Mouse (Mus musculus): ENCODE results near the gene Med22.
A peak's percentile ranks its signal among the peaks of the same experiment; 100 is the strongest.
"Not testable (repeated sequence)": the region's sequence is repeated elsewhere in the genome, so short reads cannot be mapped to it uniquely, and the experiment has no call there.

Gene Med22

GRCm38 (mm10) chr2:26915927-26916728 lies 5.7 kb upstream of the Med22 start, which contains the start of the genes Surf2 and Surf1:
Gene Surf2 (plus strand): TSS chr2:26916367.
Gene Surf1 (minus strand): TSS chr2:26916530.
- DNase-seq, result peak; percentile 85

- no peak for DNase-seq
Observed at GRCm38 (mm10) chr2:26914148-26914941, 3.9 kb upstream of the Med22 start.

- DNase-seq, result no peak
Observed at GRCm38 (mm10) chr2:26913416-26914147, 3.1 kb upstream of the Med22 start.

- no peak for DNase-seq
Observed at GRCm38 (mm10) chr2:26912253-26912770, 1.8 kb upstream of the Med22 start.

- DNase-seq, result no peak
Observed at GRCm38 (mm10) chr2:26910994-26911765, 703 bp upstream of the Med22 start.

- no peak for DNase-seq
Observed at GRCm38 (mm10) chr2:26909387-26909784, 1.1 kb downstream of the Med22 start.

- DNase-seq, result peak; percentile 15
Observed at GRCm38 (mm10) chr2:26908710-26909386, 1.6 kb downstream of the Med22 start.

GRCm38 (mm10) chr2:26907109-26907508 lies 3.4 kb downstream of the Med22 start:
- peak; percentile 67 for DNase-seq

GRCm38 (mm10) chr2:26906431-26906830 lies 4.0 kb downstream of the Med22 start:
- no peak for DNase-seq

- DNase-seq, result no peak
Observed at GRCm38 (mm10) chr2:26905936-26906335, 4.5 kb downstream of the Med22 start.

- no peak for DNase-seq
Observed at GRCm38 (mm10) chr2:26903311-26903710, 7.2 kb downstream of the Med22 start.

GRCm38 (mm10) chr2:26902467-26903220 lies 7.8 kb downstream of the Med22 start, which contains the start of gene Surf6:
Gene Surf6 (minus strand): TSS chr2:26902879.
- DNase-seq, result peak; percentile 98

- DNase-seq, result peak; percentile 24
Observed at GRCm38 (mm10) chr2:26901834-26902400, 8.6 kb downstream of the Med22 start.

GRCm38 (mm10) chr2:26900731-26901130 lies 9.7 kb downstream of the Med22 start:
- no peak for DNase-seq

- no peak for DNase-seq
Observed at GRCm38 (mm10) chr2:26895898-26896297, 14.6 kb downstream of the Med22 start.

GRCm38 (mm10) chr2:26886170-26886569 lies 24.3 kb downstream of the Med22 start:
- DNase-seq, result not testable (repeated sequence)

- DNase-seq, result peak; percentile 21
Observed at GRCm38 (mm10) chr2:26885541-26885940, 24.9 kb downstream of the Med22 start.

GRCm38 (mm10) chr2:26878571-26878970 lies 31.9 kb downstream of the Med22 start:
- no peak for DNase-seq

GRCm38 (mm10) chr2:26870666-26871065 lies 39.8 kb downstream of the Med22 start:
- no peak for DNase-seq

- no peak for DNase-seq
Observed at GRCm38 (mm10) chr2:26864879-26865278, 45.6 kb downstream of the Med22 start, which contains the start of gene Abo. Gene Abo (minus strand): TSS chr2:26864979.

Data from kidney, adult 9 months (tissue).